Mouse (Mus musculus): ENCODE measurements around the gene Zfp652. TPM values are rescaled to one million over a fixed set of nuclear protein-coding genes. Genes with fewer than 3 reads are reported as not detected.

Zfp652 gene
- polyA plus RNA-seq, 1 experiment from 2014 or later, result 14.8 TPM

GRCm38 (mm10) chr11:95812224-95812623 lies 99.8 kb downstream of the Zfp652 start:
- Histone ChIP-seq H3K36me3 (ENCODE audit: insufficient read depth, low read length) (no peaks in the 10 kb centered on the region), H3K4me2 (ENCODE audit: low read length) (no peak overlapping the region), H3K27ac (no peak overlapping the region), H3K27me3 (ENCODE audit: insufficient read depth, low read length) (no peaks in the 10 kb centered on the region), H3K9me3 (replicated peaks; ENCODE audit: low read length) (no peaks in the 10 kb centered on the region), H3K4me1 (replicated peaks; ENCODE audit: insufficient read depth, low read length) (no peaks in the 10 kb centered on the region), H3K9ac (ENCODE audit: low read depth, low read length) (no peak overlapping the region), H3K4me3 (replicated peaks; ENCODE audit: low read depth, low read length) (no peak overlapping the region)
- TF ChIP-seq CTCF (IDR thresholded peaks at IDR 0.05; ENCODE audit: low read depth), result no peak
- ATAC-seq (replicated peaks; ENCODE audit: low FRiP score, low read depth) (no peak), DNase-seq (ENCODE audit: low spot score) (no peak)
- WGBS, result 81% methylated on average over 4 of the region's 4 CpGs

GRCm38 (mm10) chr11:95814101-95814500 lies 101.6 kb downstream of the Zfp652 start:
- 89% methylated on average over 2 of the region's 2 CpGs for WGBS
- ATAC-seq (replicated peaks; ENCODE audit: low FRiP score, low read depth), result no peak

GRCm38 (mm10) chr11:95814857-95815256 lies 102.4 kb downstream of the Zfp652 start:
- no peaks in the 10 kb centered on the region for H3K36me3 ChIP-seq (ENCODE audit: insufficient read depth, low read length)
- 45% methylated on average over 5 of the region's 5 CpGs for WGBS
- no peak for TF ChIP-seq CTCF (IDR thresholded peaks at IDR 0.05; ENCODE audit: low read depth)

More at GRCm38 (mm10) chr11:95814101-95814500, 101.6 kb downstream of the Zfp652 start:
- no peaks in the 10 kb centered on the region for H3K36me3 ChIP-seq (ENCODE audit: insufficient read depth, low read length)
- no peak overlapping the region for H3K27ac ChIP-seq
- TF ChIP-seq CTCF (IDR thresholded peaks at IDR 0.05; ENCODE audit: low read depth), result no peak
- H3K27me3 ChIP-seq (ENCODE audit: insufficient read depth, low read length), result no peaks in the 10 kb centered on the region
- no peak overlapping the region for H3K9ac ChIP-seq (ENCODE audit: low read depth, low read length)
- no peak overlapping the region for H3K4me3 ChIP-seq (replicated peaks; ENCODE audit: low read depth, low read length)
- H3K4me1 ChIP-seq (replicated peaks; ENCODE audit: insufficient read depth, low read length), result no peaks in the 10 kb centered on the region
- no peak for DNase-seq (ENCODE audit: low spot score)
- no peaks in the 10 kb centered on the region for H3K9me3 ChIP-seq (replicated peaks; ENCODE audit: low read length)
- H3K4me2 ChIP-seq (ENCODE audit: low read length), result no peak overlapping the region

GRCm38 (mm10) chr11:95815412-95815811 lies 102.9 kb downstream of the Zfp652 start:
- Histone ChIP-seq H3K9me3 (replicated peaks; ENCODE audit: low read length) (no peaks in the 10 kb centered on the region), H3K27ac (no peak overlapping the region), H3K9ac (ENCODE audit: low read depth, low read length) (no peak overlapping the region), H3K4me3 (replicated peaks; ENCODE audit: low read depth, low read length) (no peak overlapping the region), H3K4me1 (replicated peaks; ENCODE audit: insufficient read depth, low read length) (no peaks in the 10 kb centered on the region), H3K36me3 (ENCODE audit: insufficient read depth, low read length) (no peaks in the 10 kb centered on the region), H3K4me2 (ENCODE audit: low read length) (no peak overlapping the region), H3K27me3 (ENCODE audit: insufficient read depth, low read length) (no peaks in the 10 kb centered on the region)
- TF ChIP-seq CTCF (IDR thresholded peaks at IDR 0.05; ENCODE audit: low read depth), result no peak
- DNase-seq (ENCODE audit: low spot score) (no peak), ATAC-seq (replicated peaks; ENCODE audit: low FRiP score, low read depth) (no peak)
- 74% methylated on average over 9 of the region's 9 CpGs for WGBS

More at GRCm38 (mm10) chr11:95814857-95815256, 102.4 kb downstream of the Zfp652 start:
- no peaks in the 10 kb centered on the region for H3K9me3 ChIP-seq (replicated peaks; ENCODE audit: low read length)
- H3K4me3 ChIP-seq (replicated peaks; ENCODE audit: low read depth, low read length), result no peak overlapping the region
- no peaks in the 10 kb centered on the region for H3K27me3 ChIP-seq (ENCODE audit: insufficient read depth, low read length)
- no peak for ATAC-seq (replicated peaks; ENCODE audit: low FRiP score, low read depth)
- no peak overlapping the region for H3K4me2 ChIP-seq (ENCODE audit: low read length)
- DNase-seq (ENCODE audit: low spot score), result no peak
- no peaks in the 10 kb centered on the region for H3K4me1 ChIP-seq (replicated peaks; ENCODE audit: insufficient read depth, low read length)
- no peak overlapping the region for H3K9ac ChIP-seq (ENCODE audit: low read depth, low read length)
- H3K27ac ChIP-seq, result no peak overlapping the region

- Histone ChIP-seq H3K4me1 (replicated peaks; ENCODE audit: insufficient read depth, low read length) (no peaks in the 10 kb centered on the region), H3K9me3 (replicated peaks; ENCODE audit: low read length) (no peaks in the 10 kb centered on the region), H3K27ac (no peak overlapping the region), H3K4me3 (replicated peaks; ENCODE audit: low read depth, low read length) (no peak overlapping the region), H3K9ac (ENCODE audit: low read depth, low read length) (no peak overlapping the region), H3K27me3 (ENCODE audit: insufficient read depth, low read length) (no peaks in the 10 kb centered on the region), H3K4me2 (ENCODE audit: low read length) (no peak overlapping the region), H3K36me3 (ENCODE audit: insufficient read depth, low read length) (no peaks in the 10 kb centered on the region)
- no peak for TF ChIP-seq CTCF (IDR thresholded peaks at IDR 0.05; ENCODE audit: low read depth)
- WGBS, result 81% methylated on average over 8 of the region's 8 CpGs
- ATAC-seq (replicated peaks; ENCODE audit: low FRiP score, low read depth) (no peak), DNase-seq (ENCODE audit: low spot score) (no peak)
Measured at GRCm38 (mm10) chr11:95819138-95819537, 106.7 kb downstream of the Zfp652 start.

GRCm38 (mm10) chr11:95821511-95821910 lies 109.0 kb downstream of the Zfp652 start:
- H3K9me3 ChIP-seq (replicated peaks; ENCODE audit: low read length), result no peaks in the 10 kb centered on the region
- 79% methylated on average over 3 of the region's 3 CpGs for WGBS
- no peak for TF ChIP-seq CTCF (IDR thresholded peaks at IDR 0.05; ENCODE audit: low read depth)
- ATAC-seq (replicated peaks; ENCODE audit: low FRiP score, low read depth) (no peak), DNase-seq (ENCODE audit: low spot score) (no peak)
- peaks cover 3% of the 10 kb centered on the region; the same call in 1 of the 2 replicates for H3K4me1 ChIP-seq (replicated peaks; ENCODE audit: insufficient read depth, low read length)
- no peaks in the 10 kb centered on the region for H3K36me3 ChIP-seq (ENCODE audit: insufficient read depth, low read length)
- H3K27me3 ChIP-seq (ENCODE audit: insufficient read depth, low read length), result peaks cover under 1% of the 10 kb centered on the region
- H3K27ac ChIP-seq, result no peak overlapping the region
- H3K9ac ChIP-seq (ENCODE audit: low read depth, low read length), result no peak overlapping the region
- H3K4me3 ChIP-seq (replicated peaks; ENCODE audit: low read depth, low read length), result no peak overlapping the region
- H3K4me2 ChIP-seq (ENCODE audit: low read length), result no peak overlapping the region

- H3K4me3 ChIP-seq (replicated peaks; ENCODE audit: low read depth, low read length), result no peak overlapping the region
- no peak for ATAC-seq (replicated peaks; ENCODE audit: low FRiP score, low read depth)
- no peaks in the 10 kb centered on the region for H3K9me3 ChIP-seq (replicated peaks; ENCODE audit: low read length)
- H3K9ac ChIP-seq (ENCODE audit: low read depth, low read length), result no peak overlapping the region
- no peak overlapping the region for H3K4me2 ChIP-seq (ENCODE audit: low read length)
- WGBS, result 97% methylated on average over 4 of the region's 4 CpGs
- no peak for TF ChIP-seq CTCF (IDR thresholded peaks at IDR 0.05; ENCODE audit: low read depth)
- peaks cover 3% of the 10 kb centered on the region; the same call in 1 of the 2 replicates for H3K4me1 ChIP-seq (replicated peaks; ENCODE audit: insufficient read depth, low read length)
- no peaks in the 10 kb centered on the region for H3K36me3 ChIP-seq (ENCODE audit: insufficient read depth, low read length)
- no peak overlapping the region for H3K27ac ChIP-seq
- H3K27me3 ChIP-seq (ENCODE audit: insufficient read depth, low read length), result peaks cover 3% of the 10 kb centered on the region
- no peak for DNase-seq (ENCODE audit: low spot score)
Measured at GRCm38 (mm10) chr11:95822437-95822836, 110.0 kb downstream of the Zfp652 start.

Measured in kidney, postnatal 0 days (tissue).